Mouse (Mus musculus) frontal cortex, postnatal 14 days (tissue): ENCODE data around the gene Ston1.
A peak's percentile ranks its signal among the peaks of the same experiment; 100 is the strongest.

Experiments used
- DNase-seq, 2 experiments: peaks; one replicate each; pipeline ENCODE4 v3.0.0; 2022; ENCODE audit warnings: low spot score in 2 of 2

Gene Ston1

GRCm38 (mm10) chr17:88597222-88598055, at the start of gene Ston1:
Gene Ston1, plus strand, starts transcription at chr17:88597684.
- peak in 1 of 2 experiments; percentile 50 for DNase-seq

DNA sequence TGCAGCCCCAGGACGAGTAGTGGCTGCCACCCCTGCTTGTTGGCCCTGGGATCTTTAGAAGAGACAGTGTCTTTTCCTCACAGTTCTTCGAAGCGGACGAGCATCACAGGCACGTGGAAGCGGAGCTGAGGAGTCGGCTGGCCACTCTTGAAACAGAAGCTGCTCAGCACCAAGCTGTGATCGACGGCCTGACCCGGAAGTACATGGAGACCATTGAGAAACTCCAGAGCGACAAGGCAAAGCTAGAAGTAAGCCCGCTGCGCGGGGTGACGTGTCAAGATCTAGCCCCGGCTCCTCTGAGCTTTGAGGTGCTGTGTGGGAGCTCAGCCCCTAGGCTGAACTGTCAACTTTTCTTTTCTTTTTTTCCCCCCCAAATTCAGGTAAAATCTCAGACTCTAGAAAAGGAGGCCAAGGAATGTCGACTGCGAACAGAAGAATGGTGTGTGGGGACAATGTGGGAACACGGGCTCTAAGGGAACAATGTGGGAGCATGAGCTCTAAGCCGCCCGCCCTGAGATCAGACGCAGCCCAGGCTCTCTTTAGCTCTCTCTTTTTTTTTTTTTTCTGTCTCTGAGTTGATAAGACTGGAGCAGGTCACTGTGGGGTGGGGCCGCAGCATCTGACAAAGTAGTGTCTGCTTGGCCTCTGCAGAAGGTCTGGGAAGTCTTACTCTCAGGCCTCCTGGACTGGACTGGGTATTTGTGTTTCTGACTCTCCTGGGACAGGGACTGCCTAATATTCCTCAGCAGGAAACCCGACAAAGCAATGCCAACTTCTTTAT, 47.9 kb upstream of the Ston1 start:
- no peak for DNase-seq

GRCm38 (mm10) chr17:88550351-88550750, 47.1 kb upstream of the Ston1 start:
- no peak for DNase-seq

GRCm38 (mm10) chr17:88550981-88551940, 46.2 kb upstream of the Ston1 start:
- DNase-seq: no peak

GRCm38 (mm10) chr17:88552556-88552955, 44.9 kb upstream of the Ston1 start:
- no peak for DNase-seq

DNA sequence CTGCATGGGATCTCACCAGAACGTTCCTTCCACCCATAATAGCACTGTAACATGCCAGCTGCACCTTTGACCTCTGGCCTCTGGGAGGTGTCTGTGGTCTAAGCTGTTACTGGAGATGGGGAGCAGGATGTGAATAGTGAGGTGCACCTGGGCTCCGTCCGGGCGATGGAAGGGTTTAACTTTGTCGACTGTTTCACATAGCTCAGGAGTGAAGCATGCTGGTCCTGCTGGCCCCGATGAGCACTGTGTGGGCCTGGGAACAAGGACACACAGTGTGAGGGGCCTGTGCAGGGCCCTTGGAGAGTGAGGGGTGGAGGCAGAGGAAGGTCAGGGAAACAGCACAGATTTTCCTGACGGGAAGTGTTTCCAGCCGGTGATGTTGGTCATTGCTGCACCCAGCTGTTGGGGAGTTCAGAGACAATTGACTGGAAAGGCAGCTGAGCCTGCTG, 44.5 kb upstream of the Ston1 start:
- no peak for DNase-seq

DNA sequence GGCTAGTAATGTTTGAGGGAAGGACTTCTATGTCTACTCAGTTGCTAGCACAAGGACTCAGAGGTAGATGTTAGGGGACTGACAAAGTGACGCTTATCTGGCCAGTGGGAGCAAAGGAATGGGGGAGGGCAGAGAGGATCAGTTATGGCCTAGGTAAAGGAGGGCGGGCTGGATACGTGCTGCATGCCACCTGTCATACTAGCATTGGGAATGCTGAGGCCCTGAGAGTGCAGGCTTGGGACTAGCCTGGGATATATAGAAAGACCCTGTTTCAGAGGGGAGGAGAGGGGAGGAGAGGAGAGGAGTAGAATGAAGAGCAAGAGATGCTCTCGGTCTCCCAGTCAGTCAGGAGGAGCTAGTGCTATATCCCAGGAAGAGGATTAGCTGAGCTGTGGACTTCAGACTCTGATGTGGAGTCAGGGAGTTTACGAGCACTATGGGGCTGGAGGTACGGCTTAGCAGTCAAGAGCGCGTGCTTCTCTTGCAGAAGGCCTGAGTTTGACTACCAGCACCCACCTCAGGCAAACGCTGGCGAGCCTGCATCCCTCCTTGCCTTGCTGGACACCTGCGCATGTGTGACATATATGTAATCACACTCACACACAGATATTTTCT, 43.9 kb upstream of the Ston1 start:
- no peak for DNase-seq

DNA sequence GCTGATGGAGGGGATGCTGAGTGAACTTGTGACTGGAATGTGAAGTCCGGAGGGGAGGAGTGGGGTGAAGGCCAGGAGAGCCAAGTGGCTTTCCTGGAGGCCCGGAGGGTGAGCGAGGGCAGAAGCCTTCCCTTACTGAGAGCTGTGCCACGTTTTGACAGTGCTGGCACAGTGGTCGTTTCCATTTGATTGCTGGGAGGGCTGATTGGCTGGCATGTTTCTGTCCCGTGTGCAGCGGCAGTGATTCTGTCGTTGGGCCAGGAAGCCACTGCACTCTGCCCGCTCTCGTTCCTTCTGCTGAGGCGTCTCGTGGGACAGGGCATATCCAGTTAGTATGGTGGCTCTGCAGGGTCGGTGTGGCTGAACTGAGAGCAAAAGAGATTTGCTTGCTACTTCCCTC, 41.3 kb upstream of the Ston1 start:
- DNase-seq: no peak

DNA sequence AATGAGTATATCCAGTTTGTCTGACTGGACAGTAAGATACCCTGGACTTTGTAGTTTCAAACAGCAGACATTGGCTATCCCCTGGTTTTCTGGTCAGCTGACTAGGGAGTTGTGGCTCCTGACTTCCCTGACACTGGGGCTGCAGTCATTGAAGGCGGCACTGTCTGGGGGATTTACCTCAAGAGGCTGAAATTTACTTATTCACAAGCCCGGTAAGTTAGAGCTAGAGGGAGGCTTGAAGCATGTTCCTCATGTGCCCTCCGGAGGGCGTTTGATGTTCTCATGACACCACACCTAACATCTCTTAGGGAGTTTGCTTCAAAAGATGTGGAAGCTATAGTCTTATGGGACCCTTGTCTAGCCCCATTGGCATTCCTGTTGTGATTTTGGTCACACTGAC, 40.8 kb upstream of the Ston1 start:
- no peak for DNase-seq

DNA sequence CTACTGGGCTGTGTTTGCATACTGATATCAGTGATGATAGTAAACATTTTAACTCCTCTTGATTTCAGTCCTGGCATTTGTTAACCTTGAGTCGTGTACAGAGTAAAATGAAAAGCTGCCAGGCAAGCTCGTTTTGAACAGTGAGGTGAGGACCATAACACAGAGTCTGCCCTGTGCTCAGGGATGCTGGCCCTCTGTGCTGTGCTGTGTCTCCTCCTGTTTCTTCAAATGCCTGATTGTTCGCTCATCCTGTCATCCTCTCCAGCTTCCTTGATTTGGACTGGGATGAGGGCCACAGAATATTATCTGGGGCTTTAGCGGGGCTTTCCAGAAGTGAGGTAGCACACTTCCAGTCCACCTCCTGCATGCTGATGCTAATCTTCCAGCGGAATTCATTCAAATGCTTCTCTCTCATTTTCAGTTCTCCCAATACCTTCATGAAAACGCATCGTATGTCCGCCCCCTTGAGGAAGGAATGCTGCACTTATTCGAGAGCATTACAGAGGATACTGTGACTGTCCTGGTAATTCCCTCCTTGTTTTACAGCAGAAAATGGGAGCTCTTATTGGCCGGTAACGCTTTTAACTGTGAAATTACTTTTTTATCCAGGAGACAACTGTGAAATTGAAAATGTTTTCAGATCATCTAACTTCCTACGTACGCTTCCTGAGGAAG, 39.2 kb upstream of the Ston1 start:
- DNase-seq: peak; percentile 27 to 57

DNA sequence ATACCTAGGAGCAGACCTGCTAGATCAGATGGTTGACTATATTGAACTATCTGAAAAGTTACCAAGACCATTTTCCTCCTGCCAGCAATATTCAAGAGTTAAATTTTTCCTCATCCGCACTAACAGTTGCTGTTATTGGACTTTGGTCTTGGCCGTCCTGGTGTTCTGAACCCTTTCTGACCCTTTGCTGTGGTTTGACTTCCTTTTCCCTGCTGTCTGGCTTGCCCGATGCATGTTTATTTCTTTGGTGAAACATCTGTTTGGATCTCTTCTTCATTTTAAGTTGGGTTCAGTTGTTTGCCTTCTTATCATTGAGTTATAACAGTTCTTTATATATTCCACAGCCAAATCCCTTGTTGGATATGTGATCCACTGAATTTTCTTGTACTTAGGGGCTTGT, 33.9 kb upstream of the Ston1 start:
- no peak for DNase-seq

- no peak for DNase-seq
Observed at GRCm38 (mm10) chr17:88569807-88570540, 27.5 kb upstream of the Ston1 start.

GRCm38 (mm10) chr17:88570784-88571183, 26.7 kb upstream of the Ston1 start:
- no peak for DNase-seq

- DNase-seq: no peak
Observed at GRCm38 (mm10) chr17:88574811-88575210, 22.7 kb upstream of the Ston1 start.

DNA sequence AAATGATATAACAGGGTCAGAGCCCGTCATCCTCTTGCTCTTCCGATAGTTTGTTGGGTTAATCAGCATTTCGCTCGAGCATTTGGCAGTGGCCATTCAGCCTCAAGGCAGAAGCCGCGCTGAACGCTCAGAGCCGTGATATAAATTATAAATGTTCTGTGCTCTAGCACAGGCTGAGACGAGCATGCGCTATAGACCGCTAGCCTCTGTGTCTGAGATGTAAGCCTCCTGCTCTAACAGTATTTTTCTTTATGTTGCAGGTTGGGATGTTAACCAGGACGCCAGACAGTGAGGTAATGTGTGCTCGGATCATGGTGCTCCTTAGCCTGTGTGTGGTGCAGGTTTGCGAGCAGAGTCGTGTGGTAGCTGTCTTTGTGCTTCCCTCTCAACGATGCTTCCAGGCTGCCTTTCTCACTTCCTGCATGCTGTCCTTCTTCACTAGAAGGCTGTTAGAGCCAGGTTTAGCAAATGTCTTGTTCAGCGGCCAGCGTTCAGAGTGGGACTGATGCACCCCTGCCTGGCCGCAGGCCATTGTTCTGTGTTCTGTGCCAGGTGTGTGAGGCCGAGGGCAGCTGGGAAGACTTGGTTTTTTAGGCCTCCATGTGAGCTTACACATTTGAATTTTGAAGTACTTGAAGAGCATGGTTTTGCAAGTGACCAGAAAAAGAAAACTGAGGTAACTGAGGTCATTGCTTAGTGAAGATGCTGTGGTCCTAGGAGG, 18.8 kb upstream of the Ston1 start:
- DNase-seq: no peak

DNA sequence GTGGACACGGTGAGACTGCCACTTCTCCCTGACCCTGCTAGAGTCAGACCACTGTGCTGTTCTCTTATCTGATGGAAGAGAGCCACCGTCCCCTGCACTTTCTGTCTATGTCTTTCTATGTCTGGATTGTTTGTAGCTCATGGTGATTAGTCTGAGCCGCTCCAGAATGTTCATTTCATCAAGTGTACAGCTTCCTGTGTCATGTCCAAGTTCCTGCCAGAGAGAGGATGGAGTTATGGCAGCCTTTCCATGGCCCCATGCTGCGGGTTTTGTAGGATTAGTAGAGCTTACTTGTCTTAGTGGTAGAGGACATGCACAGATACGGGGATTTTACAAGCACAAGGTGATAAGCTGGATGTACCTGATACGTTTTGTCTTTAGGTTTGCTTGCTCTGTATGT, 16.9 kb upstream of the Ston1 start:
- no peak for DNase-seq

- DNase-seq: no peak
Observed at GRCm38 (mm10) chr17:88581511-88582021, 15.9 kb upstream of the Ston1 start.

GRCm38 (mm10) chr17:88582999-88583398, 14.5 kb upstream of the Ston1 start:
- no peak for DNase-seq

DNA sequence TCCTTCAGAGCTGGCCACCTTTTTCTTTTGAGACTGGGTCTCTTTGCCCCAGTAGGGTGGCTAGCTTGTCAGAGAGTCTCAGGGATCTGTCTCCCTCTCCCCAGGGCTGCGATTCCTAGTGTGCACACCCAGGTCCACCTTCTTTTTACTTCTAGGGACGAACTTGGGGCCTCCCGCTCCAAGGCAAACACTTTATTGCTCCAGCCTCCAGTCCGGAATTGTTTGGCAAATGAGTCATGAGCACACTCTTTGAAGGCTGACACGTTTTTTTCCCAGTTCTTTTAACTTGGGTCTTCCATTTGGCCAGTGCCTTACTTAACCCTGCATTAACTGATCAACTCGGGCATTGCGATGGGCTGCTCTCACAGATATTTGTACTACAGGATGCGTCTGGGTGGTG, 14.1 kb upstream of the Ston1 start:
- no peak for DNase-seq
